10 mouse cellular contexts compared by ENCODE assay signal in the genomic region with DNA sequence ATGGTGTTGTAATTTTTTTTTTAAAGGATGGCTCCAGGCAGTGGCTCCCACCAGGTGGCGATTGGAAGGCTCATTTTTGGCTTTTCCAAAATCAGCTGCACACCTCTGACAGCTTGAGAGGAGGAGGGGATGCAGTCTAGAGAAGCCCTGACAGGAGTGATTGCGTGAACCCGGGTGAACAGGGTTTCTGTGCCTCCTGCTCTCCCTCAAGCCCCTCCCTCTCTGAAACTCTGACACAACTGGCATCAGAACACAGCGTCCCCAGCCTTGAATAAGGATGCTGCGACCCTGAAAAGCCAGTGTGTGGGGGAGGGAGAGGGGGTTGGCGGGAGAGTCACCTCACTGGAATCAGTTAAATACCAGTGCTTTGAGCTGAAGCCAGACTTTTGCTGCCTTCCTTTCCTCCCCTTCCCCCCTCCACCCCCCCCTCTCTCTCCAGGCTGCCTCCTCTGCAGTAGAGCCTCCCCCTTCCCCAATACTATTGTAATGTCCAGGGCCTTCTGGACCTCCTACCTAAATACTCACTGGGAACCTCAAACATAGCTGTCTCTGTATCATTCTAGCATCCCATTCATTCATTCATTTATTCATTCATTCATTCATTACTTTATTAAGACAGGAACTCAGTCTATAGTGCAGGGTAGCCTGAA. TPM values are rescaled to one million over a fixed set of nuclear protein-coding genes. Genes with fewer than 3 reads are reported as not detected.
DNase-seq lines count a peak whose midpoint lies in the region; ATAC-seq and TF ChIP-seq lines count a peak whose summit lies in the region.
"Had no signal": no experiment of that assay in that cellular context is flagged by ENCODE, and none has a peak within 500 bp of the region (broad histone marks: within the 10 kb centered on the region; RNA-seq: fewer than 3 reads in every experiment).

No protein-coding gene starts in this region.

- 19% methylated on average over 6 of the region's 6 CpGs for WGBS in lung, postnatal 0 days
- WGBS in hindbrain, embryonic 16.5 days, result 17% methylated on average over 5 of the region's 6 CpGs
- 33% methylated on average over 6 of the region's 6 CpGs for WGBS in intestine, postnatal 0 days

- no peak overlapping the region for H3K4me3 ChIP-seq in lung, postnatal 0 days (ENCODE audit: low read depth, low read length)
- H3K4me3 ChIP-seq in hindbrain, embryonic 16.5 days (ENCODE audit: low read length), result no peak overlapping the region
- no peak overlapping the region for H3K4me3 ChIP-seq in intestine, postnatal 0 days (ENCODE audit: low read depth, low read length)

- no peak overlapping the region for H3K9ac ChIP-seq in lung, postnatal 0 days (replicated peaks; ENCODE audit: low read depth)
- H3K9ac ChIP-seq in hindbrain, embryonic 16.5 days (ENCODE audit: low read depth, low read length), result no peak overlapping the region
- no peak overlapping the region for H3K9ac ChIP-seq in intestine, postnatal 0 days (ENCODE audit: low read depth, low read length)

- no peak overlapping the region for H3K27ac ChIP-seq in lung, postnatal 0 days (ENCODE audit: low read length)
- H3K27ac ChIP-seq in hindbrain, embryonic 16.5 days (ENCODE audit: low read depth, low read length), result no peak overlapping the region
- H3K27ac ChIP-seq in intestine, postnatal 0 days (ENCODE audit: low read depth, low read length), result no peak overlapping the region

- H3K36me3 ChIP-seq in lung, postnatal 0 days (ENCODE audit: insufficient read depth, low read length), result no peaks in the 10 kb centered on the region
- H3K36me3 ChIP-seq in hindbrain, embryonic 16.5 days (ENCODE audit: control insufficient read depth, insufficient read depth, low read length), result no peaks in the 10 kb centered on the region
- no peaks in the 10 kb centered on the region for H3K36me3 ChIP-seq in intestine, postnatal 0 days (ENCODE audit: control insufficient read depth, insufficient read depth)

- no peaks in the 10 kb centered on the region for H3K27me3 ChIP-seq in lung, postnatal 0 days (replicated peaks; ENCODE audit: insufficient read depth, low read length)
- H3K27me3 ChIP-seq in hindbrain, embryonic 16.5 days (replicated peaks; ENCODE audit: control insufficient read depth, insufficient read depth, low read length), result no peaks in the 10 kb centered on the region
- no peaks in the 10 kb centered on the region for H3K27me3 ChIP-seq in intestine, postnatal 0 days (replicated peaks; ENCODE audit: control insufficient read depth, insufficient read depth, low read length)

- H3K4me1 ChIP-seq in lung, postnatal 0 days (ENCODE audit: insufficient read depth, low read depth, low read length), result peaks cover 4% of the 10 kb centered on the region
- H3K4me1 ChIP-seq in hindbrain, embryonic 16.5 days (ENCODE audit: control insufficient read depth, insufficient read depth, low read depth, low read length), result peaks cover 3% of the 10 kb centered on the region; the same call in 1 of the 2 replicates
- peaks cover 2% of the 10 kb centered on the region; the same call in 1 of the 2 replicates for H3K4me1 ChIP-seq in intestine, postnatal 0 days (replicated peaks; ENCODE audit: control insufficient read depth, insufficient read depth, low read length)

- no peak for ATAC-seq in lung, postnatal 0 days
- peak; percentile 68 for ATAC-seq in hindbrain, embryonic 16.5 days
- no peak for ATAC-seq in intestine, postnatal 0 days

- peak; percentile 25 for DNase-seq in lung, postnatal 0 days (ENCODE audit: low spot score)
- DNase-seq in lung, postnatal 4 days, result no peak
- DNase-seq in brain, adult 2 months (ENCODE audit: low read depth, low spot score), result peak; percentile 54
- DNase-seq in thymus, postnatal 0 days (ENCODE audit: low spot score), result peak; percentile 65
- DNase-seq in layer of hippocampus, adult 8-10 months (ENCODE audit: low spot score in 2 of 2), result no peak
- DNase-seq: embryo, embryonic 11 days; kidney, adult 8-10 months had no signal

- no peaks in the 10 kb centered on the region for H3K9me3 ChIP-seq in lung, postnatal 0 days (ENCODE audit: low read length)
- no peaks in the 10 kb centered on the region for H3K9me3 ChIP-seq in hindbrain, embryonic 16.5 days (ENCODE audit: control insufficient read depth, low read length)
- H3K9me3 ChIP-seq in intestine, postnatal 0 days (ENCODE audit: control insufficient read depth), result no peaks in the 10 kb centered on the region

- H3K4me2 ChIP-seq in lung, postnatal 0 days (replicated peaks; ENCODE audit: low read depth, low read length), result no peak overlapping the region
- no peak overlapping the region for H3K4me2 ChIP-seq in hindbrain, embryonic 16.5 days (ENCODE audit: low read length)
- H3K4me2 ChIP-seq in intestine, postnatal 0 days (replicated peaks; ENCODE audit: low read depth), result no peak overlapping the region

- TF ChIP-seq CTCF in lung, postnatal 0 days (IDR thresholded peaks at IDR 0.05), result peak; percentile 5; the same call in 1 of the 2 replicates
- TF ChIP-seq CTCF in intestine, postnatal 0 days (IDR thresholded peaks at IDR 0.05; ENCODE audit: low read depth), result no peak

- TF ChIP-seq EP300 in lung, postnatal 0 days (IDR thresholded peaks at IDR 0.05), result no peak

RNA-seq across cellular contexts. Expression of a gene that starts 21.8 kb away (rescaled TPM):
- 0.78 and 1.2 TPM in 2 replicates for polyA plus RNA-seq in lung, postnatal 0 days (2015; fragmentation: Nextera tagmentation; extraction: Ambion mirVana)
- polyA plus RNA-seq in hindbrain, embryonic 16.5 days (2015; fragmentation: Nextera tagmentation; extraction: Ambion mirVana), result 3.9 and 5.3 TPM in 2 replicates
- 0.79 TPM in 1 of 2 replicates, not detected in the other for polyA plus RNA-seq in thymus, postnatal 0 days (2015; fragmentation: Nextera tagmentation; extraction: Ambion mirVana)
- polyA plus RNA-seq in intestine, postnatal 0 days (2015; fragmentation: Nextera tagmentation; extraction: Ambion mirVana), result not detected in 2 replicates
- 10 to 100 TPM; 20.4 to 38.3 (median 34.6) TPM for total RNA-seq in layer of hippocampus, adult 8-10 months (2022)
- polyA plus RNA-seq: testis, adult 2 months had no signal

RNA-seq across cellular contexts. Expression of a gene that starts 44.0 kb away (rescaled TPM):
- polyA plus RNA-seq in lung, postnatal 0 days (2015; fragmentation: Nextera tagmentation; extraction: Ambion mirVana), result 4.3 and 5.0 TPM in 2 replicates
- polyA plus RNA-seq in hindbrain, embryonic 16.5 days (2015; fragmentation: Nextera tagmentation; extraction: Ambion mirVana), result 37.0 and 41.3 TPM in 2 replicates
- polyA plus RNA-seq in thymus, postnatal 0 days (2015; fragmentation: Nextera tagmentation; extraction: Ambion mirVana), result 6.7 and 6.8 TPM in 2 replicates
- 2.7 and 2.9 TPM in 2 replicates for polyA plus RNA-seq in intestine, postnatal 0 days (2015; fragmentation: Nextera tagmentation; extraction: Ambion mirVana)
- 10 to 100 TPM; 55.4 to 73.6 (median 64.1) TPM for total RNA-seq in layer of hippocampus, adult 8-10 months (2022)

Comparison
In these comparisons a context has a peak if more than half of its experiments do, and no peak if none do; other contexts are left out.
1. DNase-seq: peak in lung, postnatal 0 days (single experiment), brain, adult 2 months (single experiment) and thymus, postnatal 0 days (single experiment); none in lung, postnatal 4 days (0 of 2) and layer of hippocampus, adult 8-10 months (0 of 2).